Mouse (Mus musculus): Measurements from ENCODE around the gene Scube1. TPM values are rescaled to one million over a fixed set of nuclear protein-coding genes. Genes with fewer than 3 reads are reported as not detected.

The Scube1 gene
- total and polyA plus RNA-seq, 2 experiments from 2014 or later = 4.7 to 14.9 TPM

DNA sequence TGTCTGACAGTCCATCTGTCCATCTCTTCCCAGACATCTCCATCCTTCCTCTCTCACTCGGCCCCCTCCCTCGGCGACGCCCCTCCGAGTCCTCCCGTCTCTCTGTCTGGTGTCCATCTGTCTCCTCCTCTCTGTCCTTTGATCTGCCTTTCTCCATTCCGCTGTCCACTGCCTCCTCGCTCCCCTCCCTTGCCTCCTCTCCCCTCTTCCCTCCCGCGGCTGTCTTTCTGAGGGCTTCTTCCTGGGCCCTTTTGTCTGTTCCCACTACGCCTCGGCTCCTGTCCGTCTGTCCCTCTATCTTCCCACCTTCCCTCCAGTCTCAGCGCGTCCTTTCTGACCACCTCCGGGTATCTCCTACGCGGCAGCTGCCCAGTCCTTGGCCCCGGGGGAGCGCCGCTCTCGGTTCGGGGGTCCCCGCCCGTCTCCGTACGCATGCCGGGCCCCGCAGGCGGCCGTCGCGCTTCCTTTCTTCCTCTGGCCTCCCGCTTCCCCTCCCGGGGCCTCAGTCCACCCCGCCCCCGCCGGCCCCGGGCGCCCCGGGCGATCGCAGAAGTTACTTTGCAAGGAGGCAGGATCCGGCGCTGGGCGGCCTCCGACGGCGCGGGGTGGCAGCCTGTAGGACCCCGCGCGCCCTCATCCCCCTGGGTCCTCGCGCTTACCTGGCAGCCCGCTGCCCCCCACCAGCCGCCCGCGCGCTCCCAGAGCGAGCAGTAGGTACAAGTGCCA, 498 bp downstream of the Scube1 start:
- 1% methylated on average over 54 of the region's 61 CpGs for WGBS
- H3K27ac ChIP-seq (ENCODE audit: low read depth, low read length) = no peak overlapping the region
- no peak for TF ChIP-seq CTCF (IDR thresholded peaks at IDR 0.05)
- H3K27me3 ChIP-seq (ENCODE audit: insufficient read depth, low read length) = peaks cover 18% of the 10 kb centered on the region; the same call in 1 of the 2 replicates
- H3K4me3 ChIP-seq (ENCODE audit: low read depth, low read length) = peak overlapping the region; percentile 59
- peak; percentile 46; the same call in 1 of the 2 replicates for ATAC-seq (ENCODE audit: low FRiP score)
- DNase-seq (ENCODE audit: low spot score) = no peak
- H3K9me3 ChIP-seq (ENCODE audit: low read length) = no peaks in the 10 kb centered on the region
- peak overlapping the region; percentile 55 for H3K9ac ChIP-seq (replicated peaks; ENCODE audit: low read length, poor library complexity, severe bottlenecking)
- no peaks in the 10 kb centered on the region for H3K36me3 ChIP-seq (ENCODE audit: insufficient read depth, low read length)
- H3K4me1 ChIP-seq (ENCODE audit: insufficient read depth, low read length) = peaks cover 10% of the 10 kb centered on the region; the same call in 1 of the 2 replicates
- peak overlapping the region; percentile 81 for H3K4me2 ChIP-seq (ENCODE audit: low read depth, low read length, poor library complexity, severe bottlenecking)

DNA sequence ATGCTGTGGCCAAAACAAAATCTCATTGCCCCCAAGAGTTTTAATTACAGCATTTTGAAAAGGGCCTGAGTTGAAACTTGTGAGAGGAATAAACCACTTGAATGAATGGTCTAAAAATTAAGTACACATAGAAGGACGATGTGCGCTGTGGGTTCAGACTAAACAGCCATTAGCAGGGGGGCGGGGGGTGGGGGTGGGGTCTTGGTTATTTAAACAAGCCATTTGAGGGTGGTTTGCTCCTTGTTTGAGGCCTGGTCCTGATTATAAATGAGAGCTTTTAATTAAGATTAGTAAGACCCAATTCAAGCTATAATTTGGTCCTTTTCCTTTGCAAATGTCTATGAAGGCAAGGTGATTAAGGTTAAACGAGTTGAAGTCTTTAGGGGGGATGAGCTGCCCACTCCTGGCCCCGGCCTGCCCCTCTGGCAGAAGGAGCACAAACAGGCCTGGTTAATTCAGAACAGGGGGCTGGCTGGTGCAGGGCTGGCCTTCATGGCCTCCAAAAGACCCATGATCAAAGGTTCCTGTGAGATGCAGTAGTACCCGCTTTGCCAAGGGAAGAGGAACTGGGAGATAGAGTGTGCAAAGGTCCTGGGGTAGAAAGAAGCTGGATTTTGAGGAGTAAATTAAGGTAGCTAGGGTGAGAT, 9.1 kb downstream of the Scube1 start:
- Histone ChIP-seq H3K9me3 (ENCODE audit: low read length) (no peaks in the 10 kb centered on the region), H3K4me1 (ENCODE audit: insufficient read depth, low read length) (no peaks in the 10 kb centered on the region), H3K27me3 (ENCODE audit: insufficient read depth, low read length) (0 out of 2 replicates have a peak, but pooled peaks cover 2% of the 10 kb centered on the region), H3K4me2 (ENCODE audit: low read depth, low read length, poor library complexity, severe bottlenecking) (no peak overlapping the region), H3K27ac (ENCODE audit: low read depth, low read length) (no peak overlapping the region), H3K36me3 (ENCODE audit: insufficient read depth, low read length) (no peaks in the 10 kb centered on the region), H3K9ac (replicated peaks; ENCODE audit: low read length, poor library complexity, severe bottlenecking) (no peak overlapping the region), H3K4me3 (ENCODE audit: low read depth, low read length) (no peak overlapping the region)
- no peak for TF ChIP-seq CTCF (IDR thresholded peaks at IDR 0.05)
- DNase-seq (ENCODE audit: low spot score) = no peak
- ATAC-seq (ENCODE audit: low FRiP score) = no peak
- 74% methylated on average over 6 of the region's 6 CpGs for WGBS

DNA sequence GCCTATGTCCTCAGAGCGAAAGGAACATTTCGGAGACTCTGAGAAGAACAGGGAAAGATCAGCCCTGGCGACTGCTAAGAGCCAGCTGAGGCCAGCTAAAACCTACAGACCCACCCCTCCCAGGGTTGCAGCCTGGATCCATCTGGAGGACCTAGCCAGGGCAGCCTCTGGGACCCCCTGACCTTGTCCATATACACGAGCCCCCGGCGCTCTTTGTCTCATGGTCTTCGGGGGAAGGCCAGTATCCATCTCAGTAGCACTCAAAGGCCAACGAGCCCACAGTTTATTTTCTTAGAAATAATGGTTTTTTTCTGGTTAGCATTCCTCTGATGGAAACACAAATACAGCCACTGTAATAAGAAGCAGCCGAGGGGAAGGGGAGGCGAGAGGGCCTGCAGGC, 12.0 kb downstream of the Scube1 start:
- Histone ChIP-seq H3K4me1 (ENCODE audit: insufficient read depth, low read length) (peaks cover 7% of the 10 kb centered on the region; the same call in 1 of the 2 replicates), H3K36me3 (ENCODE audit: insufficient read depth, low read length) (no peaks in the 10 kb centered on the region), H3K4me2 (ENCODE audit: low read depth, low read length, poor library complexity, severe bottlenecking) (no peak overlapping the region), H3K9me3 (ENCODE audit: low read length) (no peaks in the 10 kb centered on the region), H3K9ac (replicated peaks; ENCODE audit: low read length, poor library complexity, severe bottlenecking) (no peak overlapping the region), H3K27ac (ENCODE audit: low read depth, low read length) (no peak overlapping the region), H3K27me3 (ENCODE audit: insufficient read depth, low read length) (0 out of 2 replicates have a peak, but pooled peaks cover 2% of the 10 kb centered on the region), H3K4me3 (ENCODE audit: low read depth, low read length) (no peak overlapping the region)
- WGBS = 85% methylated on average over 10 of the region's 10 CpGs
- ATAC-seq (ENCODE audit: low FRiP score) (no peak), DNase-seq (ENCODE audit: low spot score) (no peak)
- TF ChIP-seq CTCF (IDR thresholded peaks at IDR 0.05) = no peak

DNA sequence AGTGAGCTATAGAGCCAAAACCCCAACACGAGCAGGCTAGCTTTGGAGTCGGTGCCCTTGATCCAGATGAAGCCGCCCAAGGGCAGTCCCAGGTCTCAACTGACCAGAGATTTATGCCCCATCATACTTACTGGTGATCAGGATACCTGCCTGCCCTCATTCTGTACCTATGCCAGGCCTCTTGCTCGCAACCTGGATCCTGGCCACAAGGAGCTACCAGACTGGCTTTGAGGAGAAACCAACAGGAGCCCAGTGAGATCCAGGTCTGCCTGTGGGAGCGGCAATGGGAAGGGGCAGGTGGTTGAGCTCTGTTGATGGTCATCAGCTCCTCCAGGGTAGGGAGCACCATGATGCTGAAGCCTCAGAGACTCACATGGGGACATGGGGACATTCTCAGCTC, 12.5 kb downstream of the Scube1 start:
- no peak for DNase-seq (ENCODE audit: low spot score)
- no peak overlapping the region for H3K4me2 ChIP-seq (ENCODE audit: low read depth, low read length, poor library complexity, severe bottlenecking)
- no peak overlapping the region for H3K9ac ChIP-seq (replicated peaks; ENCODE audit: low read length, poor library complexity, severe bottlenecking)
- no peak for TF ChIP-seq CTCF (IDR thresholded peaks at IDR 0.05)
- peaks cover 7% of the 10 kb centered on the region; the same call in 1 of the 2 replicates for H3K4me1 ChIP-seq (ENCODE audit: insufficient read depth, low read length)
- ATAC-seq (ENCODE audit: low FRiP score) = no peak
- H3K27me3 ChIP-seq (ENCODE audit: insufficient read depth, low read length) = 0 out of 2 replicates have a peak, but pooled peaks cover 2% of the 10 kb centered on the region
- no peak overlapping the region for H3K27ac ChIP-seq (ENCODE audit: low read depth, low read length)
- 95% methylated on average over 5 of the region's 5 CpGs for WGBS
- no peak overlapping the region for H3K4me3 ChIP-seq (ENCODE audit: low read depth, low read length)
- H3K36me3 ChIP-seq (ENCODE audit: insufficient read depth, low read length) = no peaks in the 10 kb centered on the region
- H3K9me3 ChIP-seq (ENCODE audit: low read length) = no peaks in the 10 kb centered on the region

DNA sequence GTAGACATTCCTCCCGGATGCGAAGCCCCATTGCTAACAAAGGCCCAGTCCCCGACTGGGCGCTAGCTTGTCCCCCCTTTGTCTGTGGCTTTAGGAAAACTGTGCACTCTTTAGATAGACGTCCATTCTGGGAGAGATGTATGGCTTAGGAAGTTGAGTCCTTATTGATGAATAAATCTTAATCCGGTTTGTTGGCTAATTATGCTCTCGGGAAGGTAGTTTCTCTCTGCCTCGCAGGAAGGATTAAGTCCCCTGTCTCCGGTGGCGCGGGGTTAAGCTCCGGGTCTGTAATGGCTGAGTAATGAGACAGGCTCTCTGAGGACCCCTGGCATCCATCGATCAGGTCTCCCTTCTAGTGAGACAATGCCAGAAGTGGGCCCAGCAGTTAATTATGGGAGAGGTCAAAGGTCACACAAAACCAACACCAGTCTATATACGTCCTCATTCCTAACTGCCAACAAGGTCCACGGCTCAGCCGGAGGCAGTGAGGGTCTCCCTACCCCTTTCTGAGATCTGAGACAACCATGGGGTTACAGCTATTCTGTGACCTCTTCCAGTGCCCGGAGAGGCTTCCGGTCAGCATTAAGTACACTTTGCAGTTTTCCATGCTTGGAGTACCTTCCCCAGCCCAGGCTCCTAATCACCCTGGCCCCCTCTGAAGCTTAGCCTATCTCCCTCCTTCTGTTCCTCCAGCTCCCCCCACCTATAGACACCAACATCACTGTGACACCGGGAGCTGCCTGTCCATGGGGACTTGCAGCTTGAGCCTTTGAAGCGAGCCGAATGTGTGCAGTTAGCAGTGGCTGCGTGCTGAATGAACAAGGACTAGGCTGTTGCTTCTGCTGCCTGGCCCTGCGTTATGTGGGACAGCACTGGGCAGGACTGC, 14.7 kb downstream of the Scube1 start:
- H3K4me1 ChIP-seq (ENCODE audit: insufficient read depth, low read length) = peaks cover 7% of the 10 kb centered on the region; the same call in 1 of the 2 replicates
- 21% methylated on average over 23 of the region's 23 CpGs for WGBS
- H3K9me3 ChIP-seq (ENCODE audit: low read length) = no peaks in the 10 kb centered on the region
- H3K27ac ChIP-seq (ENCODE audit: low read depth, low read length) = no peak overlapping the region
- H3K36me3 ChIP-seq (ENCODE audit: insufficient read depth, low read length) = no peaks in the 10 kb centered on the region
- ATAC-seq (ENCODE audit: low FRiP score) (no peak), DNase-seq (ENCODE audit: low spot score) (no peak)
- H3K4me3 ChIP-seq (ENCODE audit: low read depth, low read length) = no peak overlapping the region
- no peak for TF ChIP-seq CTCF (IDR thresholded peaks at IDR 0.05)
- H3K4me2 ChIP-seq (ENCODE audit: low read depth, low read length, poor library complexity, severe bottlenecking) = no peak overlapping the region
- H3K9ac ChIP-seq (replicated peaks; ENCODE audit: low read length, poor library complexity, severe bottlenecking) = no peak overlapping the region
- 0 out of 2 replicates have a peak, but pooled peaks cover 2% of the 10 kb centered on the region for H3K27me3 ChIP-seq (ENCODE audit: insufficient read depth, low read length)

Measured in midbrain, postnatal 0 days (tissue).